Mouse (Mus musculus) lung, adult 2 months (tissue): ENCODE data around the gene Cenpu.

Source experiments
- CTCF ChIP-seq: fragments of 200-500 bp; IDR thresholded peaks from 2 replicates; pipeline ENCODE4 v1.5.1; 2011; ENCODE audit warnings: mild to moderate bottlenecking, low read length, control low read depth; ENCODE audit not compliant: insufficient read depth
- POLR2A ChIP-seq: fragments of 200-500 bp; IDR thresholded peaks from 2 replicates; pipeline ENCODE4 v1.6.1; 2011; ENCODE audit warnings: low read depth, mild to moderate bottlenecking, control low read depth, low read length, borderline replicate concordance; ENCODE audit errors: extremely low read depth

DNA sequence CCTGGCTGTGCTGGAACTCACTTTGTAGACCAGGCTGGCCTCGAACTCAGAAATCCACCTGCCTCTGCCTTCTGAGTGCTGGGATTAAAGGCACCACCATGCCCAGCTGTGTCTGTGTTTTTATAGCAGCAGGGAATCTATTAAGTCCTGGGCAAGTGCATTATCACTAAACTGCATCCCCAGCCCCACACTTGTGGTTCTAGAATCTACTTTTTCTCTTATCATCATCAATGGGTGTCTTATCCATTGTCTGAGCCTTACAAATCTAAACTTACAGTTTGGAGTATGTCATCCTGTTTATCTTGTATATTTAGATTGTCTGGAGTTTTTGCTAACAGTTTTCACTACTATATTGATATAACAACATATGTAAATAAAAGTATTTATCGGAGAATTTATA is 36.8 kb downstream of the Cenpu start:
- TF ChIP-seq CTCF, result no peak
- TF ChIP-seq POLR2A, result no peak
